Mouse (Mus musculus) brain, embryonic 14.5 days (tissue): ENCODE measurements at regions not wholly inside any gene's neighbourhood (a gene's known extent, or its start where the extent isn't known, plus 50 kb on each side); places are given as distances from the start of the nearest gene placed in this dataset.

Experiments used
- CTCF ChIP-seq: fragments of 200-500 bp; IDR thresholded peaks from 2 replicates; pipeline ENCODE4 v1.5.1; 2012; ENCODE audit warnings: inconsistent platforms, mild to moderate bottlenecking, moderate library complexity, borderline replicate concordance; ENCODE audit not compliant: insufficient read depth, insufficient read length; ENCODE audit errors: extremely low read depth
- POLR2A ChIP-seq: fragments of 200-500 bp; IDR thresholded peaks from 2 replicates; pipeline ENCODE4 v1.6.1; 2012; ENCODE audit warnings: mild to moderate bottlenecking, inconsistent platforms, borderline replicate concordance; ENCODE audit not compliant: poor library complexity, insufficient read depth, insufficient read length, severe bottlenecking; ENCODE audit errors: extremely low read depth

DNA sequence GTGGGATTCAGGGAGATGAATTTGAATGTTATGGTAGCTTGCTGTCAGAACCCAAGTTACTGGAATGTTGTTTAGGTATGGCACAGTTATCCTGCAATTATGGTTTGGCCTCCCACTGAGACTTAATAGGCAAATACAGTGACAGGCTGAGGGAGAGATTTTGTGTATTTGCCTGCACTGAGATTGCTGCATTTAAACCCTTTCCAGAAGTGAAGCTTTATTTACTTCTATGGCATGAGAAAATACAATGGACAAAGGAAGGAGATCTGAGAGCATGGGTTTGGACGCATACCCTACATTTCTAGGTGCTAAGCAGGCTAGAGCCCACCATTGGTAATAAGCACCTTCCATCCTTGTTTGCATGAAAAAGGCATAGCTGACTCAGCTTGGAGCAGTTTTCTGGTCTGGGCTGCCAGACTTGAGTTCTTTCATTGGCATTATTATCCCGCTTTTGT lies 278.8 kb downstream of the Usp25 start:
- TF ChIP-seq POLR2A = no peak
- TF ChIP-seq CTCF = no peak
